Mouse (Mus musculus) erythroblast, embryonic 14.5 days (primary cell): Measurements from ENCODE around the gene Chrnb2.

Experiments
- GATA1 ChIP-seq: IDR thresholded peaks from 2 replicates; pipeline ENCODE4 v1.6.1; 2012; ENCODE audit warnings: low read length, inconsistent platforms, mixed read lengths
- TAL1 ChIP-seq: IDR thresholded peaks from 3 replicates; pipeline ENCODE4 v1.6.1; 2012; ENCODE audit warnings: low read length, inconsistent platforms, mixed read lengths

GRCm38 (mm10) chr3:89814051-89814450 lies 49.6 kb upstream of the Chrnb2 start:
- TF ChIP-seq GATA1 (no peak), TAL1 (no peak)
